Mouse (Mus musculus) small intestine, adult 2 months (tissue): Measurements from ENCODE around the gene Rfwd3.

Experiments used
- CTCF ChIP-seq: fragments of 200-500 bp; IDR thresholded peaks from 2 replicates; pipeline ENCODE4 v1.5.1; 2012; ENCODE audit warnings: low read depth, mild to moderate bottlenecking, control low read depth, inconsistent platforms, low read length, moderate library complexity, mixed read lengths; ENCODE audit not compliant: insufficient replicate concordance, insufficient read length; ENCODE audit errors: extremely low read depth
- POLR2A ChIP-seq: fragments of 200-500 bp; IDR thresholded peaks from 2 replicates; pipeline ENCODE4 v1.6.1; 2012; ENCODE audit warnings: low read depth, mild to moderate bottlenecking, control low read depth, inconsistent platforms, low read length, moderate library complexity

DNA sequence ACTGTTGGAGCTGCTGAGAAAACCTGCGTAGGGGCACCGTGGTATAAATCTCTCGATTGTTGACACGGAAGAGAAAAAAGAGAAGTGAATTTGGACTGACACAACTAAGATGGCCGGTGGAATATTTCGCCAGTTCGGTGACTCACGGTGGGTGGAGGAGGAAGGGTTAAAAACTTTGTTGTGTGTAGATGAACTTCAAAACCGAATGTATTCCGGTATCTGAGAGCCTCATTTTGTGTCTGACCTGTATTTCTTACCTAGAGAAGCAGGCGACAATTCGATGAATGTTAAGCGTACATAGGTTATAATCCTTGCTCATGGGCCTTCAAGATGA is 40.6 kb downstream of the Rfwd3 start:
- TF ChIP-seq CTCF (no peak), POLR2A (no peak)
